Mouse (Mus musculus): ENCODE results near the gene Rab35. TPM values are rescaled to one million over a fixed set of nuclear protein-coding genes. Genes with fewer than 3 reads are reported as not detected.

Rab35 gene
- total RNA-seq, 4 experiments from 2014 or later: 97.0 to 104 (median 99.4) TPM

GRCm38 (mm10) chr5:115649699-115650098, 18.0 kb downstream of the Rab35 start:
- DNase-seq (ENCODE audit: low spot score in 2 of 2): no peak

GRCm38 (mm10) chr5:115650885-115651284, 19.2 kb downstream of the Rab35 start:
- no peak for DNase-seq (ENCODE audit: low spot score in 2 of 2)

- DNase-seq (ENCODE audit: low spot score in 2 of 2): no peak
These were observed 20.1 kb downstream of the Rab35 start for GRCm38 (mm10) chr5:115651821-115652220.

GRCm38 (mm10) chr5:115652681-115653575, 21.2 kb downstream of the Rab35 start:
- DNase-seq (ENCODE audit: low spot score in 2 of 2): peak; percentile 100

GRCm38 (mm10) chr5:115653776-115654175, 22.1 kb downstream of the Rab35 start:
- DNase-seq (ENCODE audit: low spot score in 2 of 2): no peak

- no peak for DNase-seq (ENCODE audit: low spot score in 2 of 2)
These were observed 25.0 kb downstream of the Rab35 start for GRCm38 (mm10) chr5:115656677-115657076.

- DNase-seq (ENCODE audit: low spot score in 2 of 2): no peak
These were observed 25.5 kb downstream of the Rab35 start for GRCm38 (mm10) chr5:115657234-115657633.

- DNase-seq (ENCODE audit: low spot score in 2 of 2): no peak
These were observed 26.6 kb downstream of the Rab35 start for GRCm38 (mm10) chr5:115658352-115658751.

GRCm38 (mm10) chr5:115662658-115663057, 30.9 kb downstream of the Rab35 start:
- DNase-seq (ENCODE audit: low spot score in 2 of 2): no peak

- DNase-seq (ENCODE audit: low spot score in 2 of 2): no peak
These were observed 34.8 kb downstream of the Rab35 start for GRCm38 (mm10) chr5:115666366-115667065.

- no peak for DNase-seq (ENCODE audit: low spot score in 2 of 2)
These were observed 35.5 kb downstream of the Rab35 start for GRCm38 (mm10) chr5:115667210-115667609.

- DNase-seq (ENCODE audit: low spot score in 2 of 2): no peak
These were observed 36.2 kb downstream of the Rab35 start for GRCm38 (mm10) chr5:115667894-115668293.

GRCm38 (mm10) chr5:115668986-115669385, 37.3 kb downstream of the Rab35 start:
- no peak for DNase-seq (ENCODE audit: low spot score in 2 of 2)

- no peak for DNase-seq (ENCODE audit: low spot score in 2 of 2)
These were observed 38.3 kb downstream of the Rab35 start for GRCm38 (mm10) chr5:115669974-115670373.

- no peak for DNase-seq (ENCODE audit: low spot score in 2 of 2)
These were observed 38.7 kb downstream of the Rab35 start for GRCm38 (mm10) chr5:115670406-115670805.

- no peak for DNase-seq (ENCODE audit: low spot score in 2 of 2)
These were observed 40.1 kb downstream of the Rab35 start for GRCm38 (mm10) chr5:115671846-115672245.

- DNase-seq (ENCODE audit: low spot score in 2 of 2): no peak
These were observed 53.4 kb downstream of the Rab35 start for GRCm38 (mm10) chr5:115685126-115685525.

GRCm38 (mm10) chr5:115686716-115687115, 55.0 kb downstream of the Rab35 start:
- DNase-seq (ENCODE audit: low spot score in 2 of 2): no peak

- no peak for DNase-seq (ENCODE audit: low spot score in 2 of 2)
These were observed 61.6 kb downstream of the Rab35 start for GRCm38 (mm10) chr5:115693271-115693670.

- no peak for DNase-seq (ENCODE audit: low spot score in 2 of 2)
These were observed 63.6 kb downstream of the Rab35 start for GRCm38 (mm10) chr5:115695191-115695770.

GRCm38 (mm10) chr5:115696811-115697210, 65.1 kb downstream of the Rab35 start:
- no peak for DNase-seq (ENCODE audit: low spot score in 2 of 2)
